In genomic region chr8:30915127-30915526, GRCm38 (mm10) we compare ENCODE assay signal across 10 mouse cellular contexts.
DNase-seq lines count a peak whose midpoint lies in the region; ATAC-seq lines count a peak whose summit lies in the region.
"Had no signal": no experiment of that assay in that cellular context is flagged by ENCODE, and none has a peak within 500 bp of the region (broad histone marks: within the 10 kb centered on the region; RNA-seq: fewer than 3 reads in every experiment).

No protein-coding gene starts in this region.

- H3K4me3 ChIP-seq in hindbrain, embryonic 10.5 days: peak overlapping the region; percentile 55; the same call in 1 of the 2 replicates
- no peak overlapping the region for H3K4me3 ChIP-seq in hindbrain, embryonic 11.5 days (ENCODE audit: low read depth, low read length)
- H3K4me3 ChIP-seq in embryonic facial prominence, embryonic 13.5 days: no peak overlapping the region
- H3K4me3 ChIP-seq in forebrain, embryonic 15.5 days: no peak overlapping the region
- H3K4me3 ChIP-seq in midbrain, embryonic 12.5 days: no peak overlapping the region

- DNase-seq in hindbrain, embryonic 10.5 days (ENCODE audit: low spot score): no peak
- DNase-seq in hindbrain, embryonic 11.5 days (ENCODE audit: low spot score): no peak
- no peak for DNase-seq in layer of hippocampus, adult 8-10 months (ENCODE audit: low spot score in 2 of 2)
- DNase-seq: lung, postnatal 14 days; thymus, adult 18-20 months had no signal

- H3K36me3 ChIP-seq in hindbrain, embryonic 10.5 days: no peaks in the 10 kb centered on the region
- no peaks in the 10 kb centered on the region for H3K36me3 ChIP-seq in hindbrain, embryonic 11.5 days (ENCODE audit: control insufficient read depth, insufficient read depth, low read length)
- H3K36me3 ChIP-seq in embryonic facial prominence, embryonic 13.5 days: no peaks in the 10 kb centered on the region
- H3K36me3 ChIP-seq in forebrain, embryonic 15.5 days: no peaks in the 10 kb centered on the region
- no peaks in the 10 kb centered on the region for H3K36me3 ChIP-seq in midbrain, embryonic 12.5 days

- peak overlapping the region; percentile 86; the same call in 1 of the 2 replicates for H3K27ac ChIP-seq in hindbrain, embryonic 10.5 days
- no peak overlapping the region for H3K27ac ChIP-seq in hindbrain, embryonic 11.5 days (ENCODE audit: low read depth, low read length)
- H3K27ac ChIP-seq in embryonic facial prominence, embryonic 13.5 days: peak overlapping the region; percentile 78; the same call in 1 of the 2 replicates
- H3K27ac ChIP-seq in forebrain, embryonic 15.5 days (replicated peaks): peak overlapping the region; percentile 87
- no peak overlapping the region for H3K27ac ChIP-seq in midbrain, embryonic 12.5 days (replicated peaks)

- no peaks in the 10 kb centered on the region for H3K27me3 ChIP-seq in hindbrain, embryonic 10.5 days (ENCODE audit: insufficient read depth, poor library complexity, severe bottlenecking)
- peaks cover 2% of the 10 kb centered on the region; the same call in 1 of the 2 replicates for H3K27me3 ChIP-seq in hindbrain, embryonic 11.5 days (ENCODE audit: control insufficient read depth, insufficient read depth, low read length)
- H3K27me3 ChIP-seq in embryonic facial prominence, embryonic 13.5 days: no peaks in the 10 kb centered on the region
- no peaks in the 10 kb centered on the region for H3K27me3 ChIP-seq in forebrain, embryonic 15.5 days
- H3K27me3 ChIP-seq in midbrain, embryonic 12.5 days: no peaks in the 10 kb centered on the region

- 67% methylated on average over 7 of the region's 7 CpGs for WGBS in hindbrain, embryonic 10.5 days
- WGBS in hindbrain, embryonic 11.5 days: 70% methylated on average over 7 of the region's 7 CpGs
- 55% methylated on average over 7 of the region's 7 CpGs for WGBS in embryonic facial prominence, embryonic 13.5 days
- WGBS in forebrain, embryonic 15.5 days: 57% methylated on average over 7 of the region's 7 CpGs
- WGBS in midbrain, embryonic 12.5 days: 67% methylated on average over 7 of the region's 7 CpGs

- ATAC-seq in hindbrain, embryonic 11.5 days (ENCODE audit: low FRiP score): no peak
- no peak for ATAC-seq in embryonic facial prominence, embryonic 13.5 days (ENCODE audit: insufficient number of reproducible peaks, insufficient read depth, low FRiP score, low TSS enrichment, low read depth)
- peak; percentile 36; the same call in 1 of the 2 replicates for ATAC-seq in forebrain, embryonic 15.5 days (replicated peaks)
- no peak for ATAC-seq in midbrain, embryonic 12.5 days (ENCODE audit: low FRiP score, low read depth)
- ATAC-seq in cerebellum, adult (ENCODE audit: insufficient number of reproducible peaks, low FRiP score, low TSS enrichment): no peak
- ATAC-seq in inflammation-experienced regulatory T-cells, adult 6 months: no peak

- no peak overlapping the region for H3K9ac ChIP-seq in hindbrain, embryonic 11.5 days (ENCODE audit: low read depth, low read length)
- no peak overlapping the region for H3K9ac ChIP-seq in embryonic facial prominence, embryonic 13.5 days
- no peak overlapping the region for H3K9ac ChIP-seq in forebrain, embryonic 15.5 days (replicated peaks)
- H3K9ac ChIP-seq in midbrain, embryonic 12.5 days (replicated peaks): no peak overlapping the region

- H3K9me3 ChIP-seq in hindbrain, embryonic 10.5 days: no peaks in the 10 kb centered on the region
- no peaks in the 10 kb centered on the region for H3K9me3 ChIP-seq in hindbrain, embryonic 11.5 days (ENCODE audit: control insufficient read depth, low read length)
- no peaks in the 10 kb centered on the region for H3K9me3 ChIP-seq in embryonic facial prominence, embryonic 13.5 days
- no peaks in the 10 kb centered on the region for H3K9me3 ChIP-seq in forebrain, embryonic 15.5 days
- no peaks in the 10 kb centered on the region for H3K9me3 ChIP-seq in midbrain, embryonic 12.5 days

- no peak overlapping the region for H3K4me2 ChIP-seq in hindbrain, embryonic 11.5 days (replicated peaks; ENCODE audit: low read depth, low read length)
- peak overlapping the region; percentile 74 for H3K4me2 ChIP-seq in embryonic facial prominence, embryonic 13.5 days
- peak overlapping the region; percentile 71 for H3K4me2 ChIP-seq in forebrain, embryonic 15.5 days (replicated peaks)
- H3K4me2 ChIP-seq in midbrain, embryonic 12.5 days (replicated peaks): peak overlapping the region; percentile 65; the same call in 1 of the 2 replicates

- H3K4me1 ChIP-seq in hindbrain, embryonic 10.5 days (replicated peaks): peaks cover 16% of the 10 kb centered on the region
- no peaks in the 10 kb centered on the region; the same call in 1 of the 2 replicates for H3K4me1 ChIP-seq in hindbrain, embryonic 11.5 days (replicated peaks; ENCODE audit: control insufficient read depth, insufficient read depth, low read length)
- peaks cover 25% of the 10 kb centered on the region for H3K4me1 ChIP-seq in embryonic facial prominence, embryonic 13.5 days
- H3K4me1 ChIP-seq in forebrain, embryonic 15.5 days: peaks cover 24% of the 10 kb centered on the region
- peaks cover 19% of the 10 kb centered on the region for H3K4me1 ChIP-seq in midbrain, embryonic 12.5 days

Comparison
In these comparisons a context has a peak if more than half of its experiments do, and no peak if none do; other contexts are left out.
1. H3K27ac ChIP-seq: peak in hindbrain, embryonic 10.5 days (single experiment), embryonic facial prominence, embryonic 13.5 days (single experiment) and forebrain, embryonic 15.5 days (single experiment); none in hindbrain, embryonic 11.5 days (single experiment) and midbrain, embryonic 12.5 days (single experiment).